Mouse (Mus musculus): ENCODE measurements at regions not wholly inside any gene's neighbourhood (a gene's known extent, or its start where the extent isn't known, plus 50 kb on each side); places are given as distances from the start of the nearest gene placed in this dataset.

- H3K4me3 ChIP-seq (ENCODE audit: low read depth, low read length), result no peak overlapping the region
- ATAC-seq, result no peak
- H3K4me1 ChIP-seq (replicated peaks; ENCODE audit: control insufficient read depth, insufficient read depth, low read length), result no peaks in the 10 kb centered on the region
- TF ChIP-seq CTCF (IDR thresholded peaks at IDR 0.05; ENCODE audit: low read depth), result no peak
- H3K36me3 ChIP-seq (ENCODE audit: control insufficient read depth, insufficient read depth), result no peaks in the 10 kb centered on the region
- no peak overlapping the region for H3K27ac ChIP-seq (ENCODE audit: low read depth, low read length)
- no peak overlapping the region for H3K4me2 ChIP-seq (replicated peaks; ENCODE audit: low read depth)
- no peak overlapping the region for H3K9ac ChIP-seq (ENCODE audit: low read depth, low read length)
- peaks cover 5% of the 10 kb centered on the region; the same call in 1 of the 2 replicates for H3K9me3 ChIP-seq (ENCODE audit: control insufficient read depth)
- H3K27me3 ChIP-seq (replicated peaks; ENCODE audit: control insufficient read depth, insufficient read depth, low read length), result no peaks in the 10 kb centered on the region
- WGBS, result 56% methylated on average over 11 of the region's 11 CpGs
These were observed 53.5 kb upstream of the Ptpn1 start for GRCm38 (mm10) chr2:167878255-167878865.

GRCm38 (mm10) chr2:167877254-167877870, 54.5 kb upstream of the Ptpn1 start:
- no peak for TF ChIP-seq CTCF (IDR thresholded peaks at IDR 0.05; ENCODE audit: low read depth)
- H3K36me3 ChIP-seq (ENCODE audit: control insufficient read depth, insufficient read depth), result no peaks in the 10 kb centered on the region
- H3K9me3 ChIP-seq (ENCODE audit: control insufficient read depth), result peaks cover 4% of the 10 kb centered on the region; the same call in 1 of the 2 replicates
- H3K4me1 ChIP-seq (replicated peaks; ENCODE audit: control insufficient read depth, insufficient read depth, low read length), result no peaks in the 10 kb centered on the region
- ATAC-seq, result no peak
- 49% methylated on average over 9 of the region's 11 CpGs for WGBS
- H3K4me2 ChIP-seq (replicated peaks; ENCODE audit: low read depth), result no peak overlapping the region
- H3K4me3 ChIP-seq (ENCODE audit: low read depth, low read length), result no peak overlapping the region
- H3K9ac ChIP-seq (ENCODE audit: low read depth, low read length), result no peak overlapping the region
- H3K27ac ChIP-seq (ENCODE audit: low read depth, low read length), result no peak overlapping the region
- H3K27me3 ChIP-seq (replicated peaks; ENCODE audit: control insufficient read depth, insufficient read depth, low read length), result no peaks in the 10 kb centered on the region

- Histone ChIP-seq H3K4me2 (replicated peaks; ENCODE audit: low read depth) (no peak overlapping the region), H3K4me3 (ENCODE audit: low read depth, low read length) (no peak overlapping the region)
- no peak for ATAC-seq
These were observed 59.4 kb upstream of the Ptpn1 start for GRCm38 (mm10) chr2:167872507-167872906.

GRCm38 (mm10) chr2:167870153-167870552, 61.7 kb upstream of the Ptpn1 start:
- WGBS, result 63% methylated on average over 6 of the region's 6 CpGs
- Histone ChIP-seq H3K36me3 (ENCODE audit: control insufficient read depth, insufficient read depth) (no peaks in the 10 kb centered on the region), H3K27ac (ENCODE audit: low read depth, low read length) (no peak overlapping the region), H3K9me3 (ENCODE audit: control insufficient read depth) (no peaks in the 10 kb centered on the region), H3K27me3 (replicated peaks; ENCODE audit: control insufficient read depth, insufficient read depth, low read length) (no peaks in the 10 kb centered on the region), H3K4me3 (ENCODE audit: low read depth, low read length) (no peak overlapping the region), H3K4me2 (replicated peaks; ENCODE audit: low read depth) (no peak overlapping the region), H3K9ac (ENCODE audit: low read depth, low read length) (no peak overlapping the region), H3K4me1 (replicated peaks; ENCODE audit: control insufficient read depth, insufficient read depth, low read length) (peaks cover 3% of the 10 kb centered on the region; the same call in 1 of the 2 replicates)
- ATAC-seq, result no peak
- TF ChIP-seq CTCF (IDR thresholded peaks at IDR 0.05; ENCODE audit: low read depth), result no peak

More at GRCm38 (mm10) chr2:167872507-167872906, 59.4 kb upstream of the Ptpn1 start:
- Histone ChIP-seq H3K27ac (ENCODE audit: low read depth, low read length) (no peak overlapping the region), H3K9me3 (ENCODE audit: control insufficient read depth) (no peaks in the 10 kb centered on the region), H3K4me1 (replicated peaks; ENCODE audit: control insufficient read depth, insufficient read depth, low read length) (no peaks in the 10 kb centered on the region), H3K27me3 (replicated peaks; ENCODE audit: control insufficient read depth, insufficient read depth, low read length) (no peaks in the 10 kb centered on the region), H3K36me3 (ENCODE audit: control insufficient read depth, insufficient read depth) (no peaks in the 10 kb centered on the region), H3K9ac (ENCODE audit: low read depth, low read length) (no peak overlapping the region)
- TF ChIP-seq CTCF (IDR thresholded peaks at IDR 0.05; ENCODE audit: low read depth), result no peak
- 83% methylated on average over 4 of the region's 4 CpGs for WGBS

GRCm38 (mm10) chr2:167866751-167867150, 65.1 kb upstream of the Ptpn1 start:
- 36% methylated on average over 10 of the region's 10 CpGs for WGBS
- Histone ChIP-seq H3K9ac (ENCODE audit: low read depth, low read length) (no peak overlapping the region), H3K36me3 (ENCODE audit: control insufficient read depth, insufficient read depth) (no peaks in the 10 kb centered on the region), H3K27ac (ENCODE audit: low read depth, low read length) (no peak overlapping the region), H3K9me3 (ENCODE audit: control insufficient read depth) (no peaks in the 10 kb centered on the region), H3K4me3 (ENCODE audit: low read depth, low read length) (no peak overlapping the region), H3K4me2 (replicated peaks; ENCODE audit: low read depth) (no peak overlapping the region), H3K27me3 (replicated peaks; ENCODE audit: control insufficient read depth, insufficient read depth, low read length) (no peaks in the 10 kb centered on the region), H3K4me1 (replicated peaks; ENCODE audit: control insufficient read depth, insufficient read depth, low read length) (peaks cover 9% of the 10 kb centered on the region)
- ATAC-seq, result no peak
- peak; percentile 72 for TF ChIP-seq CTCF (IDR thresholded peaks at IDR 0.05; ENCODE audit: low read depth)

- Histone ChIP-seq H3K4me3 (ENCODE audit: low read depth, low read length) (no peak overlapping the region), H3K9ac (ENCODE audit: low read depth, low read length) (no peak overlapping the region), H3K4me2 (replicated peaks; ENCODE audit: low read depth) (no peak overlapping the region), H3K9me3 (ENCODE audit: control insufficient read depth) (no peaks in the 10 kb centered on the region), H3K27ac (ENCODE audit: low read depth, low read length) (no peak overlapping the region), H3K36me3 (ENCODE audit: control insufficient read depth, insufficient read depth) (no peaks in the 10 kb centered on the region), H3K4me1 (replicated peaks; ENCODE audit: control insufficient read depth, insufficient read depth, low read length) (peaks cover 9% of the 10 kb centered on the region), H3K27me3 (replicated peaks; ENCODE audit: control insufficient read depth, insufficient read depth, low read length) (no peaks in the 10 kb centered on the region)
- ATAC-seq, result no peak
- no peak for TF ChIP-seq CTCF (IDR thresholded peaks at IDR 0.05; ENCODE audit: low read depth)
- WGBS, result 85% methylated on average over 3 of the region's 3 CpGs
These were observed 66.3 kb upstream of the Ptpn1 start for GRCm38 (mm10) chr2:167865525-167865924.
